Mouse (Mus musculus) right cerebral cortex, postnatal 10 days (tissue): ENCODE measurements around the gene Dusp18.
A peak's percentile ranks its signal among the peaks of the same experiment; 100 is the strongest.

ENCODE experiments used
- DNase-seq, 2 experiments: peaks; one replicate each; pipeline ENCODE4 v3.0.0; 2021; ENCODE audit warnings: low spot score in 2 of 2

Dusp18 gene

DNA sequence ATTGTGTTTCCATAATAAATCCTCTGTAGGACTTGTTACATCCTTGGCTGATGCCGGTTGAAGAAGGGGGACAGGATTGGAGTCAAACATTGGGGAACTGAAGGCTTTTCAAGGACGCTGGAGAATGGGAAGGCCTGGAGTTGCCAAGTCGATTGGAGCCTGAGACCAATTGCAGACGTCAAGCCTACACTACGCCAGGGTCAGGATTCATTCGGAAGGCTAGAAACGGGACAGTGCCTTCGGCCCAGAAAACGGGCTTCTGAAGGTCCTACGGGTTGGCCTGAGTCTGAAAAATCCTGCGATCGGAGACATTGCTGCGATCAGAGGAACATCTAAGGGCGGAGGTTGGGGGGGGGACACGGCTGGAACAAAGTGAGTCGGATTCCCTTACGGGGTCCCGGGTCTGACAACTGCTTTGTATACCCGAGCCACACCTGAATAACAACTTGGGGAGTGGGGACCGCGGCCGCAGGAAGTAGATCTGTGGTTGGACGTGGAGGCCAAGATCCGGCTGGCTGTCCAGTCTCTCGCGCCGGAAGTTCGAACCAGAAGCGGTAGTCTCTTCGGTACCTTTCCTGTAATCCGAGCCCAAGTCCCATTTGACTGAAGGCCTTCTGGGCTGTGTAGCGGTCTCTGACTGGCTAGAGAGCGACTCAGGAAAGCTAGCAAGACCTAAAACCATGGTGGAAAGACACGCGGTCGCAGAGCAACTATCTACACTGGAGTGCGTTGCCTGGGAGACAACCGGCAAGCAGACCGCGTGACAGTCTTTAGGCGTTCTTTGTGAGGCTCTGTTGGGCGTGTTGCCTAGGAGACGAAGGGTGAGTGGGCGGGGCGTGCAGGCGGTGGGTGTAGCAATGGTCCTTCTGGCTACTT is at the start of gene Dusp18, which contains the start of gene 4921536K21Rik:
Dusp18 (plus strand) TSS at position 835 of the 876 bp plus-strand sequence.
4921536K21Rik (minus strand) TSS at position 693 of the 876 bp plus-strand sequence.
- DNase-seq = peak; percentile 97 to 99

- no peak for DNase-seq
Observed at GRCm38 (mm10) chr11:3846351-3846750, 48.7 kb upstream of the Dusp18 start.

DNA sequence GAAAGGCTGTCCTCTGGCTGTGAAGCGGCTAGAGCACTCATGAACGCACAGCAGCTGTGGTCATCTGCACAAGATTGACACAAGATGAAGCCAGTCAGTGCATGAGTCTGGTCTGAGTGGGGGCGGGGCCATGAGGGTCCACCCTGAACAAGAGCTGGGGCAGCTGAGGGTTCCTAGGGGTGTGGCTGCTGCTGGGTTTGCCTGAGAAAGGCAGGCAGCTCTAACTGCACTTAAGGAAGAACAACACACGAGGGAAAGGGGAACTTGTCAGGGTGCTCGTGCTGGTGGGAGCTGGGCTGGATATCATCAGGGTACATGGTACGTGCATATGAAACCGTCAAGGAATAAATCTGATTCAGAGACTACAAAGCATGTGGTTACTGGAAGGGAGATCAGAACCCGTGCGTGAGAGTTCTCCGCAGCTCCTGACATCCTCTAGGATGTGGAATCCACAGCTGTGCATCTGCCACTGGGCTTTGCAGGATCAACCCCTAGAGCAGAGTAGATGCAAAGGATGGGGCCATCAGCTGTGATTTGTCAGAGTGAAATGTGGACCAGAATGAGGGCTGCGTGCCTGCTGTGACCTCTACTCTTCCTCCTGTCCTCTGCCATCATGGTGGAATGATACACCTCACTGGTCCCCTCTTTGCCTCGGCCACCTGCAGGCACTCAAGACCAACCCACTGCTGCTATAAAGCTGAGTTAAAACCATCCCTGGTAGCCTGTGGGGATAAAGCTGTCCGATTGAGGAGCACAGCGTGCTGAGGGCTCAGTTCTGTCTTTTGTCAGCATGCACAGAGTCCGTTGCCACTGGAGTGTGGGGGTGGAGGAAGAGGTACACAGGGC is 45.3 kb upstream of the Dusp18 start:
- DNase-seq = peak in 1 of 2 experiments; percentile 30

GRCm38 (mm10) chr11:3850315-3850614 is 44.8 kb upstream of the Dusp18 start:
- DNase-seq = peak; percentile 51 to 53

GRCm38 (mm10) chr11:3850746-3851277 is 44.2 kb upstream of the Dusp18 start:
- peak in 1 of 2 experiments; percentile 23 for DNase-seq

DNA sequence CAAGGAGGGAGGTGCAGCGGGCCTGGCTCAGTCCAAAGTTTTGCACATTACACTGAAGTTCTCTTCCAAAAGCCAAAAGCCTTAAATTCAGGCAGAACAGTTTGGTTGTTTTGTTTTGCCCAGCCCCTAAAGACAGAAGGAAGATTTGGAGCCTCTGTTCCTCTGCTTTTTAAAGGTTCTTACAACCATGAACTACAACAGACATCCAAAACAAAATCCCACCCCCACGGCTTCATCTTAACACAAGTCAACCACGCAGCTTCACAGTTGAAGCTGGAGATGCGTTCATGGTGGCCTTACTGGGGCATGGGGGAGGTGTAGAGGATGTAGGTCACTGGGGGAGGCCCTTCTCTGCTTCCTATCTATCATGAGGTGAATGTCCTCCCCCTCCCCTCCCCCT is 43.2 kb upstream of the Dusp18 start:
- peak in 1 of 2 experiments; percentile 19 for DNase-seq

GRCm38 (mm10) chr11:3853031-3853430 is 42.0 kb upstream of the Dusp18 start:
- no peak for DNase-seq

- DNase-seq = peak; percentile 74 to 82
Observed at GRCm38 (mm10) chr11:3853481-3854034, 41.5 kb upstream of the Dusp18 start.

DNA sequence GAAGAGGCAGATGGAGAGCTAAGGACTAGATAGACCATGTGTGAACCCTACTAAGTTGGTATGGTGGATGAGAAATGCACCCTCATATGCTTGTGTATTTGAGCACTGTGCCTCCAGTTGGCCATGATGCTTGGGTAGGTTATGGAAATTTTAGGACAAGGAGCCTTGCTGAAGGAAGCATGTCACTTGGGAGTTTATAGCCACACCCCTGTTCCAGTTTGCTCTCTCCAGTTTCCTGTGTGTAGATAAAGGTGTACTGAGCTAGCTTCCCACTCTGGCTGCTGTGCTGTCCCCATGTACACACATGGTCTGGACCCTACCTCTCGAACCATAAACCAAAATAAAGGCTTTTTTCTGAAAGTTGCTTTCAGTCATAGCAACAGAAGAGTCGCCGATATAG is 40.9 kb upstream of the Dusp18 start:
- DNase-seq = no peak

DNA sequence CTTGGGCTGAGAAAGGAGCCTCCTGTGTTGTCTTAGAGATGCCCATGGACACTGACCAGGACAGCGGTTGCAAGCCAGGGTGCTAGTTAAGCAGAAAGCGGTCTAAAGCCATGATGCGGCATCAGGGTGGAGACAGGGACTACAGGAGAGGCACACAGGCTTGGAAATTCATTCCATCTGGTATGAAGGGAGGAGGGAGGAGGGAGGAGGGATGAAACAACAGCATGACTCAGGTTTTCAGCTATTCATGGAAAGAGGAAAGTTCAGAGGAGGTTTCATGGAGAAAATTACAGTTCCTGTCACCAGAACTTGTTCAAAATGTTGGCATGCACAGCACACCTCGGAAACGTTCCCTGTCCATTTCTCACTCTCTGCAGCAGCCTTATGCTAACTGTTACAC is 39.2 kb upstream of the Dusp18 start:
- DNase-seq = no peak

DNA sequence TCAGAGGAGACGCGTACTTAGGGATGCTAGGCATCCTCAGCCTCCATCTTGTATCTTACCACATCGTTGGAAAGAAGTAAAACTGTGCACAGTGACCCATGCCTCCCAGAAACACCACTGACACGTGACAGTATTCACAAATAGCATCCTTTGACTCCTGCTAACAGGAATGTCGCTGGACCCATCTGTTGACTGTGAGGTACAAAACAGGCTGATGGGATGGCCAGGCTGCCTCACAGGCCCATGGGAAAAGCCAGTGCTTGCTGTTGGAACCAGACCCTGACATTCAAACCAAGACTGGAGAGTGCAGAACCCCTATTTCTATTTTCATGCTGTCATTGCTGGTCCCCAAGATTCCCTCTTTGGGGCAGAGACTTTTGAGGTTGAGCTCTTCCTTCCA is 37.1 kb upstream of the Dusp18 start:
- no peak for DNase-seq

DNA sequence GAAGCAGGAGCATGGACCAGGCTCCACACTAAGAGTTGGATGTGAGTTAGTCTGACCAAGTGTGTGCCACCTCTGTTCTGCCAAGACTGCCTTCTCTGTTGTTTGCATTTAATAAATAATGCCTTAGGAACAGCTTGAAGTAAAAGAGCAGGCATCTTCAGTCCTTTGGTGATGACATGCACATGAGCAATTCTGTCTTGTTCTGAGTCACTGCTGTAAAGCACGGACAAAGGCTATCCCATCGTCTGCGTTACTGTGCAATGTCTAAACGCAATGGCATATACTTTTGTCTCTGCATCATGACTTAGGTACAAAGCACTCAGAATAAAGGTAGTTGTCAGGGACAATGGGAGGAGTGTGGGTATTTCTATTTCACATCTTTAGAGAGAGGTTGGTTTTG is 35.3 kb upstream of the Dusp18 start:
- DNase-seq = no peak

- DNase-seq = no peak
Observed at GRCm38 (mm10) chr11:3860361-3860760, 34.7 kb upstream of the Dusp18 start.

- peak in 1 of 2 experiments; percentile 35 for DNase-seq
Observed at GRCm38 (mm10) chr11:3862661-3863453, 32.2 kb upstream of the Dusp18 start.

- DNase-seq = peak; percentile 85 to 87
Observed at GRCm38 (mm10) chr11:3863454-3864112, 31.5 kb upstream of the Dusp18 start, which contains the start of gene Osbp2. Gene Osbp2, minus strand, starts transcription at chr11:3863903.

DNA sequence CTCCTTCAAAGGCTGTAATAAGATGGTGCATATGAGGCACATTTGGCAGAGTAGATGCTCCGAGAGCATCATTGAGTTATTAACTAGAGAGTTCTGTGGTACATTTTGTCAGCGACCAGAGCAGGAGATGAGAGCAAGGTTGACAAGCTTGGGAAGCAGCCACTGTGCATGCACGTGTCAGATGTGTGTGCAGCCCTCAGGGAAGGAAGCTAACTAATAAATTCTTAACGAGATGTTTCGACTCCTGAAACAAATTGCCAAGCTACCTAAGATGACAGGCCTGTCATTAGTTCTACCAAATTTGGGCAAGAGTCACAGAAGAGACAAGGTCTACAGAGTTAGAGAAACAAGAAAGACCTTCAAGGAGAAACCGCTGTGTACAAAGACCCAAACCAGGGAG is 30.7 kb upstream of the Dusp18 start:
- DNase-seq = no peak

DNA sequence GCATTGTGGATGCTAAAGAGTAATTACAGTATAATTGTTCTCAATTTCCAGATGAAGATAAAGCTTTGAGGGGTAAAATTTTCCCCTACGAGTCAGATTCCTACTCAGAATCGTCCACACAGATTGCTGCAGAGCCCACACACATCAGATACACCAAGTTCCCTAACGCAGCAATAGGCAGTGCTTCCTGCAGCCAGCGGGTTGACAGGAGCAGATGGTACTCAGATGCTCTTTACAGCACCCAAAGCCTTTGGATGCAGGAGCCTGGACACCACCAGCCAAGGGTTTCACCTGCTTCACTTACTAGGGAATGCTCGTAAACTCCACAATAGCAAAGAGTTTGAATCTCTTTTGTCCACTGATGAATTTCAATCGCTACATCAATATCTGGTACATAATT is 18.6 kb upstream of the Dusp18 start:
- no peak for DNase-seq

- DNase-seq = no peak
Observed at GRCm38 (mm10) chr11:3878660-3879059, 16.4 kb upstream of the Dusp18 start.

DNA sequence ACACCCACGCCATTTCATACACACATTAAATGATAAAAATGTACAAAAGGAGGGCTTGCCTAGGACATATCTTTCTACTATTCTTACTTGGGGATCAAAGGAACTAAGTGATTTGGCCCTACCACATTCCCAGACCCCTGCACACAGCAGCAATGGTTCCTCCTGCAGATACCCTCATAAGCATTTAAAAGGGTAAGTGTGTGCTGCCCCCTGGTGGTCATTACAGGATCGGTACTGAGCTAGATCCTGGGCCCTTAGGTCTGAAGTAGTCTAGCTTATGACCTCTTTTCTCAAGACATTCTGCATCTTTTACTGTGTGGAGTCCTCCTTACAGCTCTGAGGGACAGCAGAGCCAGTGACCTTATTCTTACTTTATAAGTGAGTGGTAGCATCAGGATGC is 15.2 kb upstream of the Dusp18 start:
- peak in 1 of 2 experiments; percentile 70 for DNase-seq

DNA sequence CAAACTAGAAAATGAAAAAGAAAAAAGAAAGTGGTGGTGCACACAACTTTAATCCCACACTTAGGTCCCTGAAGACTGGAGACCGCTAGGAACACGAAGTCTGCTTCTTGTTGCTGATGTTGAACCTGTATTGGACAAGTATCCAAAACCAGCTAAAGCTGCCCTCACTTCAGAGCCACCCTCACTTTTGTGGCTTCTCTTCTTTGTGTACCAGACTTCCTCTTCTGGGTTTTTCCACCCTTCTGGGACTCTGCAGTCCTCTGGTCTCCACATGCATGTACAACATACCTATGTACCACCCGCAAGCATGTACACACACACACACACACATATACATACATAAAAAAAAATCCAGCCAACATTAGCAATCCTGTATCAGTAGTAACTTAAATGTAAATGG is 11.3 kb upstream of the Dusp18 start:
- DNase-seq = no peak

- DNase-seq = no peak
Observed at GRCm38 (mm10) chr11:3887331-3887730, 7.7 kb upstream of the Dusp18 start.
